Mouse (Mus musculus) retina, embryonic 14.5 days (tissue): ENCODE results near the gene Lcn10.
"Not testable (repeated sequence)": the region's sequence is repeated elsewhere in the genome, so short reads cannot be mapped to it uniquely, and the experiment has no call there.

Source experiments
- DNase-seq: peaks from one replicate; pipeline ENCODE4 v3.0.0-alpha.2; 2015; ENCODE audit warnings: low spot score

Lcn10 gene

GRCm38 (mm10) chr2:25682426-25682825 lies at the start of gene Lcn10:
Gene Lcn10 (plus strand): TSS chr2:25682726.
- DNase-seq = no peak

DNA sequence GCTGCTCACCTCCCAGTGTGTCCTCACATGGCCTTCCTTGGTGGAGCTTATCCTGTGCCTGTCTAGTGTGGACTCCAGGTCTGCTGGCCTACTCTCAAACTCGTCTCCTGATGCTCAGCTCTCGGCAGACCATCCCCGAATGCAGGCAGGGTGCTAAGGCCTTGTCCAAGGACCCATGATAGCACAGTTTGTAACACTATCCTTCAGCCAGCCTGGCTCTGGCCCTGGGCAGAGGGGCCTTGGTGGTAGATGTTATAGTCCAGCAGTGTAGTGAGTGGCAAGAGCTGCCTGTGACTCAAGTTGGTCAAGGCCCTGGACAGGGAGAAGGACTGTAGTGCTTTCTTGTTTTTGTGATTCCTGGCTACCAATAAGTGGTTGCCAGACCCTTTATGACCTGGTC lies 48.9 kb upstream of the Lcn10 start:
- no peak for DNase-seq

GRCm38 (mm10) chr2:25634046-25634445 lies 48.5 kb upstream of the Lcn10 start:
- no peak for DNase-seq

DNA sequence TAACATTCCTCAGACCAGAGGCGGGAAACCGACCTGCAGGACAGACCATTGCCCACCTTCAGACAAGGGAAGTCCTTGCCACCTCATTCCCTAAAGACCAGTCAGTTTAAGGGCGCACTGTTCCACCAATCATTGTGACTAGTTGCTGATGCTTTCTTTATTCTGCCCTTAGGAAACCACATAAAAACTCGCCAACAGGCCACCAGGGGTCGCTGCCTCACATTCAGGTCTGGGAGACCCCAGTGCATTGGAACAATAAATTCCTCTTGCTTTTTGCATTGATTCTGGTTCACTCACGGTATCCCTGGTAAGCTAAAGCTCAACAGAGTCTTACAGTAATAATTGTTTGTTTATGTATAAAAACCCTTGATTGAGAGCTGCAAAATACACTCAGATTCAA lies 42.6 kb upstream of the Lcn10 start:
- peak; percentile 70 for DNase-seq

DNA sequence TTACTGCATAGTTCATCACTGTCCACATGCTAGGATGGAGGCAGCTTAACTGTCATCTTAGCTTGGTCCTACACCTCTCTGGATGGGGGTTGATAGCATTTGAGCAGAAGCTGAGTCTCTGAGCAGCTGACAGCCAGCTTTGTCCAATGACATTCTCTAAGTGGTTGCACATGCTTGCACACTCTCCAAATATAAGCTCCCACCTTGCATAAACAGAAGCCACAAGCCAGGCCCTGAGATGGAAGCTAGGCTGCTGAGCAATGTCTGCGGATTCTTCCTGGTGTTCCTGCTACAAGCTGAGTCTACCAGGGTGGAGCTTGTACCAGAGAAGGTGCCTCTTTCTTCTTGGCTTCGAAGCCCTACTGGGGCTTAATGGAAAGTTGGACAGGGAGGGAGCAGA lies 29.6 kb upstream of the Lcn10 start, which contains the start of gene Lcn8:
Gene Lcn8, plus strand, starts transcription at position 219 of the 400 bp plus-strand sequence.
- DNase-seq = no peak

DNA sequence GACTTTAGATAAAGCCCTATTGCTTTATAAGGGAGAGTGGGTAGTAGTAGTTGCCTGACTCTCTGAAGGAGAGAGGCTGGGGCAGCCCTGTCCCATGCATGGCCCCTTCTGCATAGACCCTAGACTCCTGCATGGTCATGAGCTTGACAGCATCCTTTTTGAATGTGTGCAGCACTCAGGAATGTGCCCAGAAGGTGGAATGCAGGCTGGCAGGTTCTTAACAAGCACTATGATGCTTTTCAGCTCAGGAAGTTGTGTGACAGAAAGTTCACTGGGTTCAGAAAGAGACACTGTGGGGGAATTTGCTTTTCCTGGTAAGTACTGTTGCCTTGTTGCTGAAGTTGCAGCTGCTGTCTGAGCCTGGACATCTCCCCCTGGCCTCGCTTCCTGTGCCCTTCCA lies 28.0 kb upstream of the Lcn10 start:
- DNase-seq = no peak

DNA sequence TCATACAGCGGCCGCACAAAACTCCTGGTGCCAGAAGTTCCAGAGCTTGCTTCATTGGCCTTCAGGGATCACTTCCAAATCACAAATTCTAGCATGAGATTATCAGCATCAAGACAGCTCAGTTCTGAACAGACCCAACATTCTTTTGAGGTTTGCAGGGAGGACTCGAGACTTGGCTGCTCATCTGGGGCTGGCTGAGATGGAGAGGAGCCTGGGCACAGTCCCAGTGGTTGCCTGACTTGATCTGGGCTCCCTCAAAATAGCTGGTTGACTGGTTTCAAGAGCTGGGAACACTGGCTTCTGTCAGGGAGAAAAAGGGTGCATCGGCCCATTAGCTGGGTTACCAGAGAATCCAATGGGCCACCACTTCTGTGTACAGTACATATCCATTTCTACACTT lies 25.8 kb upstream of the Lcn10 start:
- no peak for DNase-seq

DNA sequence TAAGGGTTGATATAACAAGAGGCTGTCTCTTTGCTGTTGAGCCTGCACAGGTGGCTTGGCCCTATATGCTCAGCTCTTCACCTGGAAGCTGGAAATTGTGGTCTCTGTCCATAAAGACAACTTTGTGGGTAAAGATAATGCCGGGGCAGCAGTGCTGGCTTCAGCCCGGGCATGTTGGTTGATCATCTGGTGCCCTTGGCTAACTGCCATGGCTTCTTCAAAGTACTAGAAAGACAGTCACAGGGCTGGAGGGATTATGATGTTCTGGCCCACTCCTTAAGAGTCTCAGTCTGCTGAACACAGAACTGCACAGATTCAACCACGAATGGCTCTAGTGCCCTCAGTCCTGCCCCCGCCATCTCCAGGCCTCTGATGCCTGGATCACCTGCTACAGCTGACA lies 25.3 kb upstream of the Lcn10 start:
- no peak for DNase-seq

DNA sequence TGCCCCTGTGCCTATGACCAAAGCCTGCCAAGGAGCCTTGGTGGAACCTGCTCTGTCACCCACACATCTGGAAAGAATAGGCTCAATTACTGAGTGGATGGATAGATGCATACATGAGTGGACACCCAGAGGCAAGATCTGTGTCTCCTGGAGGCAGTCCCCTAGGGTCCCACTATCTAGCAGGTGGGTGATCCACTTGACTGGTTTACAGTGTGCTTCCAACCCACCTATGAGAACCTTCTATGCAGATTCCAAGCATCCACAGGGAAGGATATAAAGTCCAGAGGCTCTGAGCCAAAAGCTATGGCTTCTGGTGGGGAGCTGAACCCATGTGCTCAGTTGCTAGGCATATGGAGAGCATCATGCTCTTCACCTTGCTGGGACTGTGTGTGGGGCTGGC lies 24.9 kb upstream of the Lcn10 start, which contains the start of gene Lcn5:
Gene Lcn5, plus strand, starts transcription at position 301 of the 400 bp plus-strand sequence.
- DNase-seq = no peak

- no peak for DNase-seq
Measured at GRCm38 (mm10) chr2:25660279-25660678, 22.2 kb upstream of the Lcn10 start.

DNA sequence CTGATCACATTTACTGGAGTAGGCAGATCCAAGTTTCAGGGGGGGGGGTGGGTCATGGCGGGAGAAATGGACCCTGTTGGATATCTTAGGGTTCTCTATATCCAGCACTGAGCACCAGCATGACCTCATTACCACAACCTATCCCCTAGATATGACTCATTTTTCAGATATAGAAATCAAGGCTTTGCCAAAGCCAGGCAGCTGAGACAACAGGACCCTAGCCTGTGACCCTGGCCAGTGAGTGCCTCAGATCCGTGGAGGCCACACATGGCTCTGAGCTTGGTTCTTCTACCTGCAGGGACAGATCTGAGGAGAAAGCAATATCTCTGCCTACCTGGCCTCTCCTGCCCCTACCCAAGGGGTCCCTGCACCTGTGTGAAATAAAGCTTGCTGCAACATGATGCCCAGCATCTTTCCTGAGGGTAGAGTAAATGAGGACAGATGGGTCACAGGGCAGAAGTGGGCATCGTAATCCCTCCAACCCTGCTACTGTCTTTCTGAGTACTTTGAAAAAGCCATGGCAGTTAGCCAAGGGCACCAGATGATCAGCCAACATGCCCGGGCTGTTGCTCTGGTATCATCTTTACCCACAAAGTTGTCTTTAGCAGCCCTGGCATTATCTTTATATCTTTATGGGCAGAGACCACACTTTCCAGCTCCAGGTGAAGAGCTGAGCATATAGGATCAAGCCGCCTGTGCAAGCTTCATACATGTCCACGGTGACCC lies 21.1 kb upstream of the Lcn10 start:
- DNase-seq = no peak

- peak; percentile 59 for DNase-seq
Measured at GRCm38 (mm10) chr2:25663511-25663910, 19.0 kb upstream of the Lcn10 start.

DNA sequence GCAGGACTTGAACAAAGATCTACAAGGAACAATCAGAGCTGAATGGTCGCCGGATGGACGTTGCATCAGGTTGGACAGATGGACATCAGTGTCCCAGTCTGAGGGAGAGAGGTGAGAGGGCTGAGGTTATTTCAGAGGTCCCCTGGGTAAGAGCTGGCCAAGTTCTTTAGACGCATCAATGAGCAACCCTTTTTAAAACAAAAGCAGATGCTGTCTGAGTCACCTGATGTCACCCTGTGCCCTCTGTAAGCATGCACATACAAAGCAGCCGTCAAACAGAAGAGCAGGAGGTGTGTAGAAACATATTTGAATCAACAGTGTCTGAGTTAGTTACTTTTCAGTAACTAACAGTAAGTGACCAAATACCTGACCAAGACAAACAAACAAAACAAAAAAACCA lies 18.4 kb upstream of the Lcn10 start:
- DNase-seq = no peak

- DNase-seq = no peak
Measured at GRCm38 (mm10) chr2:25666516-25666915, 16.0 kb upstream of the Lcn10 start.

- no peak for DNase-seq
Measured at GRCm38 (mm10) chr2:25676486-25676885, 6.0 kb upstream of the Lcn10 start, which contains the start of gene Lcn6. Gene Lcn6 (plus strand): TSS chr2:25676786.

- DNase-seq = no peak
Measured at GRCm38 (mm10) chr2:25679559-25679958, 3.0 kb upstream of the Lcn10 start.

DNA sequence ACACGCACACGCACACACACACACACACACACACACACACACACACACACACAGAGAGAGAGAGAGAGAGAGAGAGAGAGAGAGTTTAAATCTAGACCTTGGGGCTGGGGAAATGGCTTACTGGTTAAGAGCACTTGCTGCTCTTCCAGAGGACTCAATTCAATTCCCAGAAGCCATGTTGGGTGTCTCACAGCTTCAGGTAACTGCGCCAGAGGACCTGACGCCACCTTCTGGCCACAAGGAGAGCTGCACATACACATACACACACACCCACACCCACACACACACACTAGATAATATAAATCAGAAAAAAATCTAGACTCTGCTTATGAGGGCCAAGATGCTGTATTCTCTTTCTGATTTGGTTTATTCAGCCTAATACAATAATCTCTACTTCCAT lies 4.4 kb downstream of the Lcn10 start:
- no peak for DNase-seq

GRCm38 (mm10) chr2:25694605-25695004 lies 12.1 kb downstream of the Lcn10 start:
- DNase-seq = peak; percentile 85

GRCm38 (mm10) chr2:25696951-25697350 lies 14.4 kb downstream of the Lcn10 start:
- no peak for DNase-seq

GRCm38 (mm10) chr2:25698696-25699095 lies 16.2 kb downstream of the Lcn10 start:
- DNase-seq = no peak

DNA sequence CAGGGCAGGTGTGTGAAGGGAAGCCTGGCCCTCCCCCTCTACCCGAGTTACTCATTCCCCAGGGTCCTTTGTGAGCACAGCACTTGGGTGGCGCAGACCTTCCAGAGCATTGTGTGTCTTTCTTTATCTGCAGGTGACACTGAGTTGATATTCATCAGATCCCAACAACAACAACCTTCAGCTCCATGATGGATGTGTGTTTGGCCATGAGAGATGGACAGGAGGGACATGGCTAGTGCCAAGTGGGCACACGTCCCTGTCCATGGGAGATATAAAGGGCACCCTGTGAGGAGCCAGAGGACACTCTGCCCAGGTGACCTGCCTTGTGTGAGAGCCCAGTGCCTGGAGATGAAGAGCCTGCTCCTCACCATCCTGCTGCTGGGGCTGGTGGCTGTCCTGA lies 17.2 kb downstream of the Lcn10 start, which contains the start of gene Obp2a:
Gene Obp2a, plus strand, starts transcription at position 301 of the 400 bp plus-strand sequence.
- not testable (repeated sequence) for DNase-seq

GRCm38 (mm10) chr2:25701001-25701400 lies 18.5 kb downstream of the Lcn10 start:
- DNase-seq = no peak

DNA sequence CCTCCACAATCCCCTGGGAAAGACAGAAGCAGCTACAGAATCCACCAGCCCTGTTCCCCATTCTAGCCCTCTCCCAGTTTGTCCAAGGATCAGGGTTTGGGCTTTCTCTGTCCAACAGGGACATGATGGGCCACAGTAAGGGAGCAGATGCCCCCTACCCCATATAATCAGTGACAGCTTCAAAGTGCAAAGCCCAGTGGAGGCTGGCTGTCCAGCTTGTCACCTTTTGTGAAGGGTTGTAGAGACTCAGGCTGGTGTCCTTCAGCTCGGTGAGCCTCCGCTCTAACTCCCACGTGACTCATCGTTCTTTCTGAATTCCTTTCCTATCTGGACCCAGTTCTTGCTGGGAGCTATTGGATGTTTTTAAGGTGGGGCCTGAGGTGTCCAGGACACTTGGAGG lies 21.2 kb downstream of the Lcn10 start:
- no peak for DNase-seq
